Mouse (Mus musculus) gastrocnemius, postnatal 4 days (tissue): ENCODE results near the gene Krt82. TPM values are rescaled to one million over a fixed set of nuclear protein-coding genes. Genes with fewer than 3 reads are reported as not detected.
"Not testable (repeated sequence)": the region's sequence is repeated elsewhere in the genome, so short reads cannot be mapped to it uniquely, and the experiment has no call there.

Experiments used
- DNase-seq, 2 experiments: peaks; one replicate each; pipeline ENCODE4 v3.0.0; 2021 to 2022; ENCODE audit warnings: low spot score in 2 of 2, mixed read lengths in 2 of 2
- microRNA-seq: library from miRNA; unstranded; fragments of <30 nt; microRNA quantifications from one replicate; pipeline ENCODE4 v1.2.0, GENCODE M21; 2021
- total RNA-seq, 2 experiments: library from RNA; stranded (reverse); gene quantifications; 2 replicates each; pipeline ENCODE4 v1.2.3; 2021

The Krt82 gene
- total RNA-seq, 2 experiments from 2014 or later, result not detected

DNA sequence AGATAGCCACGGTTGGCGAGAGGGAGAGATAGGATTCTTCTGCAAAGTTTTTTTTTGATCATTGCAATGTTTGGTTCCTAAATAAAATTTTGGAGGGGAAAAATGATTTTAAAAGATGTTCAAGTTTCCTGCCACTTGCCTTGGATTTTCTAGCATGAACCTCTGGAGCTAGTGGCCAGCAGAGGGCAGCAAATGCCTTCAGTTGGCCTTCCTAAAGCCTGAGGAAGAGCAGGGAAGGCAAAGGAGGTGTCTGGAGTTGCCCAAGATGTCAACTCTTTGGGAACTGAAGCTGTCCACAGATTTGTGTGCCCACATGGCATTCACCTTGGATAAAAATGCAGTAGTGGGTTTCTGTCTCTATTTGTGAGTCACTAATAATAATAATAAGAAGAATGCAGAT lies 30.7 kb downstream of the Krt82 start:
- DNase-seq, result peak; percentile 36 to 74

GRCm38 (mm10) chr15:101517161-101517560 lies 33.3 kb downstream of the Krt82 start, which contains the start of gene Gm49425:
Gm49425 (minus strand) TSS chr15:101517261.
- DNase-seq, result not testable (repeated sequence)

GRCm38 (mm10) chr15:101508247-101508646 lies 42.2 kb downstream of the Krt82 start:
- DNase-seq, result no peak

GRCm38 (mm10) chr15:101506896-101507758 lies 43.3 kb downstream of the Krt82 start:
- no peak for DNase-seq

- no peak for DNase-seq
Observed at GRCm38 (mm10) chr15:101497181-101497580, 53.3 kb downstream of the Krt82 start.

DNA sequence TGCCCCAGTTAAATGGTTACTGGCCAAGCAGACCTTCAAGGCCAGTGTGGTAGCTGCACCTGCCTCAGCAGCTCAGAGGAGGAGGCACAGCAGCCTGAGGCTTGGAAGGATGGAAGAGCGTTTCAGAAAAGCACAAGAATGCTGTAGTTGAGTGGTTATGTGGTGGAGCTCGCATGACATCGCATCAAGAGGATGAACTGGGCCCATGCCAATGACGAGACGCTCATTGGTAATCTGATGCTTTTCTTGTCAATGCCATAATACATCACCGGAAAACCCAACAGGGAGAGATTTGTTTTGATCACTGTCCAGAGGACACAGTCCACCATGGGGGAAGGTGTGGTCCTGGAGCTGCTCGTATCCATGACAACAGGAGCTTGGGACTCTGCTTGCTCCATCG lies 55.2 kb downstream of the Krt82 start:
- no peak for DNase-seq

GRCm38 (mm10) chr15:101494203-101494602 lies 56.3 kb downstream of the Krt82 start:
- no peak for DNase-seq

GRCm38 (mm10) chr15:101493713-101494112 lies 56.8 kb downstream of the Krt82 start:
- DNase-seq, result no peak

DNA sequence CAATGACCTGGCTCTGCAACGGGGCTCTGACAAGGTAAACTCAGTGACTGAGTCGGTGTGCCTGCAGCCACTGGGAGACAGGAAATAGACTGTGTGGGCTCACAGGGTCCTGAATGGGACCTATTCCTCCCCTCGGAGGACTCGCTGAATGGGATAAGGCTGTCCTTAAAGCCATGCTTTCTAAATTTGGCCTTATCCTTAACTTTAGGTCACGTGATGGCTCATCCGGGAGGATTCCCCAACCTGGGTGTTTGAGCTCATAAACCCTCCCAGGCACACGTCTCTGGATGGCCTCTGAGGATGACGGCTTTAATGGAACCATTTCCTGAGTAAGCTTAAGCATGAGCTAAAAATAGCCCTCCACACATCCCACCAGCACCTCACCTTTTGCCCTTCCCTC lies 57.7 kb downstream of the Krt82 start:
- DNase-seq, result no peak

DNA sequence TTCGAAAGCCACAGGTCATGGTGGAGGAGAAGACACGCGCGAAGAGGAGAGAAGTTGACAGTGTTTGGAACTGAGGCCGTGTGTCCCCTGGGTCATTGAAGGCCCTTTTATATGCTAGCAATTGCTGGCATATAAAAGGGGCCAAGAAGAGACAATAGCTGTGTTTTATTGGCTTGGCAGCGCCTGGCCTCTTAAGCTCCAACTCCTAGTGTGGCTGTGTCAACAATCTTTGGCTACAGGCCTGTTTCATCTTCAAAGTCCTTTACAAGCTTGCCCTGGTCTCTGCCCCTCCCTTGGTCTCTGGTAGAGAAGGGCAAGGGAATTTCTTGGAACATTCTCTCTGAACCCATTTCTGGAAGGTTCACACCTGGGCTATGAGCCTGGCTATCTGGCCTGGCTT lies 59.0 kb downstream of the Krt82 start, which contains the start of gene Krt83:
TSS of gene Krt83 (minus strand) at position 82 of the 400 bp plus-strand sequence.
- DNase-seq, result no peak

Small RNAs within 50 kb of the gene (microRNA-seq; reads per million reads assigned to microRNA genes)
- gene Gm44393, result not detected
- gene Gm44460, result not detected

Other genes with a start within 250 kb of the Krt82 start
- gene Krt80, start 180.5 kb downstream of the Krt82 start, total RNA-seq, result 1 to 10 TPM; 2.7 to 3.4 TPM
- gene Krt7, start 139.6 kb downstream of the Krt82 start, total RNA-seq, result under 1 TPM; 0.22 to 0.39 TPM
- gene Krt87, start 111.9 kb downstream of the Krt82 start, total RNA-seq, result under 1 TPM; 0.13 to 0.15 TPM
- gene Krt88, start 102.9 kb downstream of the Krt82 start, total RNA-seq, result not detected
- not detected for gene Krt81, start 86.9 kb downstream of the Krt82 start, total RNA-seq
- gene Krt86, start 77.2 kb downstream of the Krt82 start, total RNA-seq, result not detected
- gene Krt83, start 59.2 kb downstream of the Krt82 start, total RNA-seq, result under 1 TPM in 1 of 2 experiments, not detected in 1; 0.21 TPM
- gene Gm49425, start 33.4 kb downstream of the Krt82 start, total RNA-seq, result under 1 TPM in 1 of 2 experiments, not detected in 1; 0.36 TPM
- not detected for gene Krt84, start 17.8 kb downstream of the Krt82 start, total RNA-seq
- gene Krt90, start 12.3 kb upstream of the Krt82 start, total RNA-seq, result not detected
- gene Krt75, start 23.2 kb upstream of the Krt82 start, total RNA-seq, result under 1 TPM in 1 of 2 experiments, not detected in 1; 0.08 TPM
- gene Gm5414, start 77.5 kb upstream of the Krt82 start, total RNA-seq, result not detected
- not detected for gene Gm5478, start 96.7 kb upstream of the Krt82 start, total RNA-seq
- under 1 TPM in 1 of 2 experiments, not detected in 1; 0.13 TPM for gene Krt6b, start 129.6 kb upstream of the Krt82 start, total RNA-seq
- under 1 TPM in 1 of 2 experiments, not detected in 1; 0.23 TPM for gene Krt6a, start 143.6 kb upstream of the Krt82 start, total RNA-seq
- 1 to 10 TPM in 1 of 2 experiments, under 1 TPM in 1; 0.39 to 1.9 TPM for gene Krt5, start 162.2 kb upstream of the Krt82 start, total RNA-seq
- gene Krt71, start 192.4 kb upstream of the Krt82 start, total RNA-seq, result under 1 TPM in 1 of 2 experiments, not detected in 1; 0.39 TPM
- not detected for gene Krt72, start 235.8 kb upstream of the Krt82 start, total RNA-seq